Mouse (Mus musculus): ENCODE results near the gene Olfr610.

GRCm38 (mm10) chr7:103469577-103469976, 42.3 kb downstream of the Olfr610 start, which contains the start of gene Olfr608:
- TF ChIP-seq CTCF (IDR thresholded peaks at IDR 0.05; ENCODE audit: borderline replicate concordance, extremely low read depth, insufficient read depth, insufficient read length) (no peak), POLR2A (IDR thresholded peaks at IDR 0.05; ENCODE audit: borderline replicate concordance, extremely low read depth, insufficient read depth, insufficient read length, poor library complexity, severe bottlenecking) (no peak)
